Mouse (Mus musculus): ENCODE measurements at regions not wholly inside any gene's neighbourhood (a gene's known extent, or its start where the extent isn't known, plus 50 kb on each side); places are given as distances from the start of the nearest gene placed in this dataset.

GRCm38 (mm10) chr16:86536479-86536878 is 634.9 kb upstream of the Adamts5 start:
- Histone ChIP-seq H3K27me3 (replicated peaks; ENCODE audit: control insufficient read depth, insufficient read depth, low read length) (no peaks in the 10 kb centered on the region), H3K4me3 (ENCODE audit: insufficient read depth, low read depth, low read length) (no peak overlapping the region), H3K36me3 (ENCODE audit: control insufficient read depth, insufficient read depth, low read length) (no peaks in the 10 kb centered on the region), H3K4me1 (ENCODE audit: control insufficient read depth, insufficient read depth, low read length) (no peaks in the 10 kb centered on the region), H3K27ac (ENCODE audit: insufficient read depth, low read depth, low read length) (no peak overlapping the region)
- no peak for TF ChIP-seq POLR2A (IDR thresholded peaks at IDR 0.05; ENCODE audit: low read depth, low read length)
- TF ChIP-seq CTCF (conservative IDR thresholded peaks at IDR 0.05; ENCODE audit: insufficient read depth, insufficient read length, low read depth, low read length) = no peak
- WGBS = 65% methylated on average over 5 of the region's 5 CpGs
- peak; percentile 2 for DNase-seq

GRCm38 (mm10) chr16:86524135-86524534 is 622.5 kb upstream of the Adamts5 start:
- no peak overlapping the region for H3K27ac ChIP-seq (ENCODE audit: insufficient read depth, low read depth, low read length)
- no peak for TF ChIP-seq CTCF (conservative IDR thresholded peaks at IDR 0.05; ENCODE audit: insufficient read depth, insufficient read length, low read depth, low read length)
- no peak for TF ChIP-seq POLR2A (IDR thresholded peaks at IDR 0.05; ENCODE audit: low read depth, low read length)
- no peak for DNase-seq
- 90% methylated on average over 3 of the region's 3 CpGs for WGBS
- no peaks in the 10 kb centered on the region for H3K36me3 ChIP-seq (ENCODE audit: control insufficient read depth, insufficient read depth, low read length)
- no peaks in the 10 kb centered on the region for H3K4me1 ChIP-seq (ENCODE audit: control insufficient read depth, insufficient read depth, low read length)
- H3K4me3 ChIP-seq (ENCODE audit: insufficient read depth, low read depth, low read length) = no peak overlapping the region
- no peaks in the 10 kb centered on the region for H3K27me3 ChIP-seq (replicated peaks; ENCODE audit: control insufficient read depth, insufficient read depth, low read length)

GRCm38 (mm10) chr16:86516935-86517334 is 615.3 kb upstream of the Adamts5 start:
- no peak for DNase-seq
- Histone ChIP-seq H3K27me3 (replicated peaks; ENCODE audit: control insufficient read depth, insufficient read depth, low read length) (no peaks in the 10 kb centered on the region), H3K4me3 (ENCODE audit: insufficient read depth, low read depth, low read length) (no peak overlapping the region), H3K4me1 (ENCODE audit: control insufficient read depth, insufficient read depth, low read length) (no peaks in the 10 kb centered on the region), H3K36me3 (ENCODE audit: control insufficient read depth, insufficient read depth, low read length) (no peaks in the 10 kb centered on the region), H3K27ac (ENCODE audit: insufficient read depth, low read depth, low read length) (no peak overlapping the region)
- WGBS = 40% methylated on average over 1 of the region's 1 CpGs
- TF ChIP-seq CTCF (conservative IDR thresholded peaks at IDR 0.05; ENCODE audit: insufficient read depth, insufficient read length, low read depth, low read length) (no peak), POLR2A (IDR thresholded peaks at IDR 0.05; ENCODE audit: low read depth, low read length) (no peak)

- 56% methylated on average over 3 of the region's 3 CpGs for WGBS
- H3K27me3 ChIP-seq (replicated peaks; ENCODE audit: control insufficient read depth, insufficient read depth, low read length) = no peaks in the 10 kb centered on the region
- no peak for DNase-seq
- no peaks in the 10 kb centered on the region for H3K4me1 ChIP-seq (ENCODE audit: control insufficient read depth, insufficient read depth, low read length)
- no peak overlapping the region for H3K4me3 ChIP-seq (ENCODE audit: insufficient read depth, low read depth, low read length)
- no peaks in the 10 kb centered on the region for H3K36me3 ChIP-seq (ENCODE audit: control insufficient read depth, insufficient read depth, low read length)
- TF ChIP-seq POLR2A (IDR thresholded peaks at IDR 0.05; ENCODE audit: low read depth, low read length) = no peak
- no peak for TF ChIP-seq CTCF (conservative IDR thresholded peaks at IDR 0.05; ENCODE audit: insufficient read depth, insufficient read length, low read depth, low read length)
- H3K27ac ChIP-seq (ENCODE audit: insufficient read depth, low read depth, low read length) = no peak overlapping the region
Observed at GRCm38 (mm10) chr16:86516144-86516543, 614.5 kb upstream of the Adamts5 start.

GRCm38 (mm10) chr16:86501074-86501952 is 599.7 kb upstream of the Adamts5 start:
- H3K4me1 ChIP-seq (ENCODE audit: control insufficient read depth, insufficient read depth, low read length) = no peaks in the 10 kb centered on the region
- peak; percentile 75 for DNase-seq
- no peaks in the 10 kb centered on the region for H3K36me3 ChIP-seq (ENCODE audit: control insufficient read depth, insufficient read depth, low read length)
- H3K4me3 ChIP-seq (ENCODE audit: insufficient read depth, low read depth, low read length) = no peak overlapping the region
- H3K27me3 ChIP-seq (replicated peaks; ENCODE audit: control insufficient read depth, insufficient read depth, low read length) = no peaks in the 10 kb centered on the region
- H3K27ac ChIP-seq (ENCODE audit: insufficient read depth, low read depth, low read length) = no peak overlapping the region
- 47% methylated on average over 3 of the region's 3 CpGs for WGBS
- TF ChIP-seq CTCF (conservative IDR thresholded peaks at IDR 0.05; ENCODE audit: insufficient read depth, insufficient read length, low read depth, low read length) (no peak), POLR2A (IDR thresholded peaks at IDR 0.05; ENCODE audit: low read depth, low read length) (no peak)

GRCm38 (mm10) chr16:86475145-86475544 is 573.5 kb upstream of the Adamts5 start:
- Histone ChIP-seq H3K4me3 (ENCODE audit: insufficient read depth, low read depth, low read length) (no peak overlapping the region), H3K27ac (ENCODE audit: insufficient read depth, low read depth, low read length) (no peak overlapping the region), H3K36me3 (ENCODE audit: control insufficient read depth, insufficient read depth, low read length) (no peaks in the 10 kb centered on the region), H3K27me3 (replicated peaks; ENCODE audit: control insufficient read depth, insufficient read depth, low read length) (no peaks in the 10 kb centered on the region), H3K4me1 (ENCODE audit: control insufficient read depth, insufficient read depth, low read length) (no peaks in the 10 kb centered on the region)
- TF ChIP-seq POLR2A (IDR thresholded peaks at IDR 0.05; ENCODE audit: low read depth, low read length) (no peak), CTCF (conservative IDR thresholded peaks at IDR 0.05; ENCODE audit: insufficient read depth, insufficient read length, low read depth, low read length) (no peak)
- 56% methylated on average over 1 of the region's 1 CpGs for WGBS
- DNase-seq = peak; percentile 31

- no peak for DNase-seq
Observed at GRCm38 (mm10) chr16:86473059-86473740, 571.6 kb upstream of the Adamts5 start.

More at GRCm38 (mm10) chr16:86473059-86473740, 571.6 kb upstream of the Adamts5 start:
- Histone ChIP-seq H3K4me1 (ENCODE audit: control insufficient read depth, insufficient read depth, low read length) (no peaks in the 10 kb centered on the region), H3K36me3 (ENCODE audit: control insufficient read depth, insufficient read depth, low read length) (no peaks in the 10 kb centered on the region), H3K4me3 (ENCODE audit: insufficient read depth, low read depth, low read length) (no peak overlapping the region), H3K27ac (ENCODE audit: insufficient read depth, low read depth, low read length) (no peak overlapping the region), H3K27me3 (replicated peaks; ENCODE audit: control insufficient read depth, insufficient read depth, low read length) (no peaks in the 10 kb centered on the region)
- WGBS = 59% methylated on average over 4 of the region's 4 CpGs
- TF ChIP-seq POLR2A (IDR thresholded peaks at IDR 0.05; ENCODE audit: low read depth, low read length) (no peak), CTCF (conservative IDR thresholded peaks at IDR 0.05; ENCODE audit: insufficient read depth, insufficient read length, low read depth, low read length) (no peak)

Measured in kidney, adult 2 months (tissue).